Mouse (Mus musculus) stomach, postnatal 0 days (tissue): ENCODE data around the gene Tmem110.

Experiments
- CTCF ChIP-seq: IDR thresholded peaks from 2 replicates; pipeline ENCODE4 v1.5.1; 2016; ENCODE audit warnings: antibody characterized with exemption, low read depth, mild to moderate bottlenecking, moderate library complexity
- EP300 ChIP-seq: optimal IDR thresholded peaks from 2 replicates; pipeline ENCODE3; 2016; ENCODE audit warnings: antibody characterized with exemption

DNA sequence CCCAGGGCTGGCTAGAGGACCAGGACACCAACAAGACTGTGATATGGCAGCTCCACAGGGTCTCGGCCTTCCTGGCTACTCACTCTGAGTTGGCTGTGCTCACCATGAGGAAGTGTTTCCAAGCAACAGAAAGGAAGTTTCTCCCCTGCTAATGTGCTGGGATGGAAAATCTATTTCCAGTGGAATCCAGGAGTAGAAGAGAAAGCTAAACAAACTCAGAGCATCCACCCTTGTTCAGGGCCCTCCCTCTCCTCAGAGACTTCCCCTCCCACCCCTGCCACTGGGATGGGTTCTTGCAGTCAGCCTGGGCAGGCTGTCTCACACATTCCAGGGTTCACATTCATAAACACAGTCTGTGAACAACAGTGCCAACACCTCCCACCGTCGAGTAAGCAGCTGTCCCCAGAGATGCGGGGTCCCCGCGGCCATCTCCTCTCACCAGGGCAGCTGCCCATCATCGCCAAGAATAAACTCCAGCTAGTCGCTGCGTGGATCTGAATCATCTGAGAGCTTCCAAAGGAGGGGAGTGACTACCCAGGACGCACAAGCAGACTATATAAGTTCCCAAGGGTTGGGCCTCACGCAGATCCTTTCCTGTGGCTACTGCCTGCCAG is 53.7 kb downstream of the Tmem110 start, which contains the start of gene Mustn1:
- no peak for TF ChIP-seq EP300
- TF ChIP-seq CTCF = no peak
